Mouse (Mus musculus): ENCODE results near the gene Zdhhc1.

DNA sequence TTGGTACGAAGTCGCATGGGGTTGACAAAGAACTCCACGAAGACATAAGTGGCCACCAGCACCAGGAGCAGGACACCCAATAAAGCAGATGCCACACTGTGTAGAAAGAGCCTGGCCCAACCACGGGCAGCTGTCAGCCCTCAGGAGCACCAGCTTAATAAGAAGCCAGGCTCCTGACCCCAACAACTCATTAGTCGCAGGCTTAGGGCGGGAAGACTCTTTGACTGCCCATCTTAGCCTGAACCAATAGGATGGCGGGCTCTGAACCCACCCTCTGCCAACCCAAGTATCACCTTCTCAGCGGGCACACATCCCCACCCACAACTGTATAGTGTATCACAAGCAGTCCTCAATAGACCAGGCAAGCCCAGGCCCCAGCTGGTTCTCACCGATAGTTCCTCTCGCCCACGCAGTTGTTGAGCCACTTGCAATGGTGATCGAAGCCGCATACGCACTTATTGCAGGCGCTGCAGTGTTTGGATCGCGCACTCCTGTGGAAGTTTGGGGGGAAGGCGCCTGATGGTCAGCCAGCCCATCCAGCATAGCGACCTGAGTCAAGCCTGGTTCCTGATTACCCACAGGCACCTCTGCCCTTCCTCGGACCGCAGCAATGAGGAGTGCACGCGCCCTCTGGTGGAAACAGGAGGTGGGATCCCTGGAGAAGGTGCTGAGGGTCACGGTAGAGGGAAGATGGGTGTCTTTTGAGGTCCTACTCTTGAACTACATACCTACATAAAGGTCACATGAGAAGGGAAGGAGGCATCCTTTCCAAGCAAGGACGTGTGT is 19.9 kb downstream of the Zdhhc1 start:
- no peak for TF ChIP-seq GATA1 (IDR thresholded peaks at IDR 0.05; ENCODE audit: low read length)
- TF ChIP-seq TAL1 (IDR thresholded peaks at IDR 0.05; ENCODE audit: low read length) = no peak

All from erythroblast, embryonic 14.5 days (primary cell).